In genomic region chr1:137653495-137653894, GRCm38 (mm10) we compare ENCODE assay signal across 10 mouse cellular contexts.
A peak's percentile ranks its signal among the peaks of the same experiment; 100 is the strongest.
DNase-seq lines count a peak whose midpoint lies in the region; ATAC-seq and TF ChIP-seq lines count a peak whose summit lies in the region.
"Had no signal": no experiment of that assay in that cellular context is flagged by ENCODE, and none has a peak within 500 bp of the region (broad histone marks: within the 10 kb centered on the region; RNA-seq: fewer than 3 reads in every experiment).

No protein-coding gene starts in this region.

- H3K36me3 ChIP-seq in heart, embryonic 11.5 days (ENCODE audit: control insufficient read depth, insufficient read depth, low read length) = no peaks in the 10 kb centered on the region
- no peaks in the 10 kb centered on the region for H3K36me3 ChIP-seq in heart, embryonic 16.5 days (ENCODE audit: control insufficient read depth, insufficient read depth)
- H3K36me3 ChIP-seq in limb, embryonic 11.5 days (ENCODE audit: control insufficient read depth, insufficient read depth, low read length) = no peaks in the 10 kb centered on the region
- H3K36me3 ChIP-seq: neural tube, embryonic 12.5 days had no signal

- H3K4me2 ChIP-seq in heart, embryonic 11.5 days = no peak overlapping the region
- no peak overlapping the region for H3K4me2 ChIP-seq in heart, embryonic 16.5 days (ENCODE audit: low read depth, low read length)
- no peak overlapping the region for H3K4me2 ChIP-seq in limb, embryonic 11.5 days (ENCODE audit: low read depth, severe bottlenecking)
- H3K4me2 ChIP-seq: neural tube, embryonic 12.5 days had no signal

- H3K4me1 ChIP-seq in heart, embryonic 11.5 days (ENCODE audit: control insufficient read depth, insufficient read depth, low read length) = peaks cover 3% of the 10 kb centered on the region; the same call in 1 of the 2 replicates
- peaks cover 29% of the 10 kb centered on the region for H3K4me1 ChIP-seq in heart, embryonic 16.5 days (ENCODE audit: control insufficient read depth, insufficient read depth, low read length)
- H3K4me1 ChIP-seq in limb, embryonic 11.5 days (ENCODE audit: control insufficient read depth, insufficient read depth, low read length) = peaks cover 10% of the 10 kb centered on the region

- no peak for ATAC-seq in heart, embryonic 11.5 days (replicated peaks; ENCODE audit: insufficient number of reproducible peaks, low FRiP score, low TSS enrichment)
- ATAC-seq in heart, embryonic 16.5 days (replicated peaks; ENCODE audit: extremely low read depth, insufficient read depth, low FRiP score) = no peak
- no peak for ATAC-seq in limb, embryonic 11.5 days (ENCODE audit: insufficient number of reproducible peaks, low FRiP score, low TSS enrichment, low read depth)
- ATAC-seq in megakaryocyte-erythroid progenitor cell, adult 5-6 weeks (replicated peaks; ENCODE audit: low FRiP score, low TSS enrichment, poor library complexity, severe bottlenecking) = no peak
- ATAC-seq in activated CD4-positive, CD25-positive, alpha-beta regulatory T cell, adult 4 months = no peak

- TF ChIP-seq CTCF in brain, embryonic 14.5 days (IDR thresholded peaks at IDR 0.05; ENCODE audit: borderline replicate concordance, extremely low read depth, insufficient read depth, insufficient read length) = no peak

- no peak for TF ChIP-seq POLR2A in brain, embryonic 14.5 days (IDR thresholded peaks at IDR 0.05; ENCODE audit: borderline replicate concordance, extremely low read depth, insufficient read depth, insufficient read length, poor library complexity, severe bottlenecking)

- no peaks in the 10 kb centered on the region for H3K27me3 ChIP-seq in heart, embryonic 11.5 days (ENCODE audit: control insufficient read depth, insufficient read depth, low read length)
- H3K27me3 ChIP-seq in heart, embryonic 16.5 days (ENCODE audit: control insufficient read depth, insufficient read depth, low read length) = no peaks in the 10 kb centered on the region
- no peaks in the 10 kb centered on the region for H3K27me3 ChIP-seq in limb, embryonic 11.5 days (ENCODE audit: control insufficient read depth, insufficient read depth, low read length)
- H3K27me3 ChIP-seq: neural tube, embryonic 12.5 days had no signal

- no peaks in the 10 kb centered on the region for H3K9me3 ChIP-seq in heart, embryonic 11.5 days (replicated peaks; ENCODE audit: control insufficient read depth, low read length)
- H3K9me3 ChIP-seq in heart, embryonic 16.5 days (replicated peaks; ENCODE audit: control insufficient read depth, low read length) = no peaks in the 10 kb centered on the region
- no peaks in the 10 kb centered on the region for H3K9me3 ChIP-seq in limb, embryonic 11.5 days (ENCODE audit: control insufficient read depth, low read length)
- H3K9me3 ChIP-seq: neural tube, embryonic 12.5 days had no signal

- 77% methylated on average over 5 of the region's 5 CpGs for WGBS in heart, embryonic 11.5 days (ENCODE audit: insufficient replicate concordance)
- WGBS in heart, embryonic 16.5 days = 71% methylated on average over 5 of the region's 5 CpGs
- WGBS in limb, embryonic 11.5 days = 62% methylated on average over 5 of the region's 5 CpGs

- no peak overlapping the region for H3K4me3 ChIP-seq in heart, embryonic 11.5 days (ENCODE audit: low read depth, low read length)
- H3K4me3 ChIP-seq in heart, embryonic 16.5 days (ENCODE audit: low read length) = no peak overlapping the region
- H3K4me3 ChIP-seq in limb, embryonic 11.5 days (ENCODE audit: low read depth, low read length) = no peak overlapping the region
- H3K4me3 ChIP-seq: layer of hippocampus, adult 2 months; neural tube, embryonic 12.5 days had no signal

- peak; percentile 93 for DNase-seq in heart, adult 11 months
- peak; percentile 55 for DNase-seq in brain, embryonic 14.5 days (ENCODE audit: low read depth)
- DNase-seq in limb, embryonic 11.5 days (ENCODE audit: low spot score) = peak; percentile 43
- no peak for DNase-seq in layer of hippocampus, postnatal 14 days (ENCODE audit: low spot score in 2 of 2)

- H3K9ac ChIP-seq in heart, embryonic 11.5 days (ENCODE audit: low read depth, low read length) = no peak overlapping the region
- no peak overlapping the region for H3K9ac ChIP-seq in heart, embryonic 16.5 days (ENCODE audit: low read length)
- H3K9ac ChIP-seq in limb, embryonic 11.5 days (ENCODE audit: low read length) = no peak overlapping the region
- H3K9ac ChIP-seq: neural tube, embryonic 12.5 days had no signal

- no peak overlapping the region for H3K27ac ChIP-seq in heart, embryonic 11.5 days (ENCODE audit: low read depth, low read length)
- H3K27ac ChIP-seq in heart, embryonic 16.5 days (ENCODE audit: low read length) = peak overlapping the region; percentile 26; the same call in 1 of the 2 replicates
- H3K27ac ChIP-seq in limb, embryonic 11.5 days (replicated peaks; ENCODE audit: low read depth, low read length) = no peak overlapping the region; the same call in 1 of the 2 replicates
- H3K27ac ChIP-seq: layer of hippocampus, adult 2 months; neural tube, embryonic 12.5 days had no signal

Comparison
In these comparisons a context has a peak if more than half of its experiments do, and no peak if none do; other contexts are left out.
1. DNase-seq: peak in heart, adult 11 months (single experiment), brain, embryonic 14.5 days (single experiment) and limb, embryonic 11.5 days (single experiment); none in layer of hippocampus, postnatal 14 days (0 of 2).